Mouse (Mus musculus) layer of hippocampus, adult 11-12 months (tissue): ENCODE measurements around the gene Gm20765.
"Not testable (repeated sequence)": the region's sequence is repeated elsewhere in the genome, so short reads cannot be mapped to it uniquely, and the experiment has no call there.

Experiments
- DNase-seq: peaks from one replicate; pipeline ENCODE4 v3.0.0; 2022; ENCODE audit warnings: low spot score

Gm20765 gene

DNA sequence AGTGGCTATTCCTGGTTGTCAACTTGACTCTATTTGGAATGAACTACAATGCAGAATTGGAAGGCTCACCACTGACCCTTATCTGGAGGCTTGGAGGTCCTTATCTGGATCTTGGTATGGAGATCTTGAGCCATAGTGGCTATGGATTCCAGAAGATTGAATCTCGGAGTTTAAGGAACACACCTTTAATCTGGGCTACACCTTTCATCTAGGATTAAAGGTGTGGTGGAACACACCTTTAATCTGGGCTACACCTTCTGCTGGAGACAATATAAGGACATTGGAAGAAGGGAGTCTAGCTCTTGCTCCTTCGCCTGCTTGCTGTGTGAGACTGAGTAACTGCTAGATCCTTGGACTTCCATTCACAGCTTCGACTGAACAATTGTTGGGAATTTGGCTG is at the start of gene Gm20765:
Gene Gm20765 (plus strand): TSS at position 301 of the 400 bp plus-strand sequence.
- not testable (repeated sequence) for DNase-seq

DNA sequence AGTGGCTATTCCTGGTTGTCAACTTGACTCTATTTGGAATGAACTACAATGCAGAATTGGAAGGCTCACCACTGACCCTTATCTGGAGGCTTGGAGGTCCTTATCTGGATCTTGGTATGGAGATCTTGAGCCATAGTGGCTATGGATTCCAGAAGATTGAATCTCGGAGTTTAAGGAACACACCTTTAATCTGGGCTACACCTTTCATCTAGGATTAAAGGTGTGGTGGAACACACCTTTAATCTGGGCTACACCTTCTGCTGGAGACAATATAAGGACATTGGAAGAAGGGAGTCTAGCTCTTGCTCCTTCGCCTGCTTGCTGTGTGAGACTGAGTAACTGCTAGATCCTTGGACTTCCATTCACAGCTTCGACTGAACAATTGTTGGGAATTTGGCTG is 42.6 kb upstream of the Gm20765 start, which contains the start of gene Gm21293:
Gene Gm21293 (plus strand): TSS at position 301 of the 400 bp plus-strand sequence.
- DNase-seq, result not testable (repeated sequence)

DNA sequence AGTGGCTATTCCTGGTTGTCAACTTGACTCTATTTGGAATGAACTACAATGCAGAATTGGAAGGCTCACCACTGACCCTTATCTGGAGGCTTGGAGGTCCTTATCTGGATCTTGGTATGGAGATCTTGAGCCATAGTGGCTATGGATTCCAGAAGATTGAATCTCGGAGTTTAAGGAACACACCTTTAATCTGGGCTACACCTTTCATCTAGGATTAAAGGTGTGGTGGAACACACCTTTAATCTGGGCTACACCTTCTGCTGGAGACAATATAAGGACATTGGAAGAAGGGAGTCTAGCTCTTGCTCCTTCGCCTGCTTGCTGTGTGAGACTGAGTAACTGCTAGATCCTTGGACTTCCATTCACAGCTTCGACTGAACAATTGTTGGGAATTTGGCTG is 34.1 kb upstream of the Gm20765 start, which contains the start of gene Gm6763:
Gene Gm6763 (plus strand): TSS at position 301 of the 400 bp plus-strand sequence.
- not testable (repeated sequence) for DNase-seq

DNA sequence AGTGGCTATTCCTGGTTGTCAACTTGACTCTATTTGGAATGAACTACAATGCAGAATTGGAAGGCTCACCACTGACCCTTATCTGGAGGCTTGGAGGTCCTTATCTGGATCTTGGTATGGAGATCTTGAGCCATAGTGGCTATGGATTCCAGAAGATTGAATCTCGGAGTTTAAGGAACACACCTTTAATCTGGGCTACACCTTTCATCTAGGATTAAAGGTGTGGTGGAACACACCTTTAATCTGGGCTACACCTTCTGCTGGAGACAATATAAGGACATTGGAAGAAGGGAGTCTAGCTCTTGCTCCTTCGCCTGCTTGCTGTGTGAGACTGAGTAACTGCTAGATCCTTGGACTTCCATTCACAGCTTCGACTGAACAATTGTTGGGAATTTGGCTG is 25.6 kb upstream of the Gm20765 start, which contains the start of gene Gm8764:
Gene Gm8764 (plus strand): TSS at position 301 of the 400 bp plus-strand sequence.
- not testable (repeated sequence) for DNase-seq

DNA sequence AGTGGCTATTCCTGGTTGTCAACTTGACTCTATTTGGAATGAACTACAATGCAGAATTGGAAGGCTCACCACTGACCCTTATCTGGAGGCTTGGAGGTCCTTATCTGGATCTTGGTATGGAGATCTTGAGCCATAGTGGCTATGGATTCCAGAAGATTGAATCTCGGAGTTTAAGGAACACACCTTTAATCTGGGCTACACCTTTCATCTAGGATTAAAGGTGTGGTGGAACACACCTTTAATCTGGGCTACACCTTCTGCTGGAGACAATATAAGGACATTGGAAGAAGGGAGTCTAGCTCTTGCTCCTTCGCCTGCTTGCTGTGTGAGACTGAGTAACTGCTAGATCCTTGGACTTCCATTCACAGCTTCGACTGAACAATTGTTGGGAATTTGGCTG is 17.1 kb upstream of the Gm20765 start, which contains the start of gene Gm21304:
Gene Gm21304 (plus strand): TSS at position 301 of the 400 bp plus-strand sequence.
- DNase-seq, result not testable (repeated sequence)

DNA sequence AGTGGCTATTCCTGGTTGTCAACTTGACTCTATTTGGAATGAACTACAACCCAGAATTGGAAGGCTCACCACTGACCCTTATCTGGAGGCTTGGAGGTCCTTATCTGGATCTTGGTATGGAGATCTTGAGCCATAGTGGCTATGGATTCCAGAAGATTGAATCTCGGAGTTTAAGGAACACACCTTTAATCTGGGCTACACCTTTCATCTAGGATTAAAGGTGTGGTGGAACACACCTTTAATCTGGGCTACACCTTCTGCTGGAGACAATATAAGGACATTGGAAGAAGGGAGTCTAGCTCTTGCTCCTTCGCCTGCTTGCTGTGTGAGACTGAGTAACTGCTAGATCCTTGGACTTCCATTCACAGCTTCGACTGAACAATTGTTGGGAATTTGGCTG is 8.6 kb upstream of the Gm20765 start, which contains the start of gene Gm21312:
Gene Gm21312 (plus strand): TSS at position 301 of the 400 bp plus-strand sequence.
- not testable (repeated sequence) for DNase-seq

DNA sequence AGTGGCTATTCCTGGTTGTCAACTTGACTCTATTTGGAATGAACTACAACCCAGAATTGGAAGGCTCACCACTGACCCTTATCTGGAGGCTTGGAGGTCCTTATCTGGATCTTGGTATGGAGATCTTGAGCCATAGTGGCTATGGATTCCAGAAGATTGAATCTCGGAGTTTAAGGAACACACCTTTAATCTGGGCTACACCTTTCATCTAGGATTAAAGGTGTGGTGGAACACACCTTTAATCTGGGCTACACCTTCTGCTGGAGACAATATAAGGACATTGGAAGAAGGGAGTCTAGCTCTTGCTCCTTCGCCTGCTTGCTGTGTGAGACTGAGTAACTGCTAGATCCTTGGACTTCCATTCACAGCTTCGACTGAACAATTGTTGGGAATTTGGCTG is 8.4 kb downstream of the Gm20765 start, which contains the start of gene Gm4340:
Gene Gm4340 (plus strand): TSS at position 301 of the 400 bp plus-strand sequence.
- not testable (repeated sequence) for DNase-seq

DNA sequence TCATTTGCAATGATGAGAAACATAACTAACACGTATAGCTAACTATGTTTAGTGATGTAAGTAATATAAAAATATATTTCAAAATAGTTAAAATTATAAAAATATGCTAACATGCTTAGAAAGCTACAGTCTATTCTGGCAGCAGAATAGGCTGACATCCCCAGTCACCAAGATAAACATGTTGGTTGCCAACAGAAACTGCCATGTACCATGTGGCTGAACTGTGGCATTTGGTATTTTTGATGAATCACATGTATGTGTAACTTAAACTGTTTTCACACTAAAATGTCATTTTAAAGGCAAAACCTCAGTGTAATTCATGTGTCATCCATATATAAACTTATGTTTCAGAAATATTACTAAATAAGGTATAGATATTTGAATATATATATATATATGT is 24.3 kb downstream of the Gm20765 start:
- no peak for DNase-seq

DNA sequence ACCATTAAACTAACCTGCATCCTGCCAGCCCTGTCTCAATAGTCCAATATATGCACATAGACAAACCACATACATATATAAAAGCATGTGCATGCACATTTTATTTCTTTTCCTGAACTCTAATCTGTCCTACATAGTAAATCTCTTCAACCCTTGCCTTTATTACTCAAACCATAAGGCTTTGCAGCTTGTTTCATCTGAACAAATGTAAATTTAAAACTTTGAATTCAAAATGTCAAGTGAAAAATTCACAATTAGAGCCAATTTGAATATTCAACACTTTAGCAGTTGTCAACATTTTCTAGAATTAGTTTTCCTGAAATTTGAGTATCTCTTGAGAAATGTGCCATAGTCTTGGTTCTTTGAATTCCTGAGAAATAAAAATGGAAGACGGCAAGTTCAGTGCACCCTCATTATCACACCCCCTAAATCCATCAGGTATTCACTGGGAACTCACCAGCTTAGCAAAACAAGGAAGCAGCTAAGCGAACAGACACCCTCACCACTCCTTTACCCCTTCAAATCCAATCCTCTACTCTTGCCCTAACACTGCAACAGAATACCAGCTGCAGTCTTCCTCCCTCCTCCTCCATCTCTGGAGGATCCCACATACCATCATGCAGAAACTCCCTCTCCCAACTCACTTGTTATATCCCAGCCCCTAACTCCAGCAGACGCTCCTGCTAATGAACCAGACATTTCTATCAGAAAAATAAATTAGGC is 25.1 kb downstream of the Gm20765 start:
- no peak for DNase-seq

DNA sequence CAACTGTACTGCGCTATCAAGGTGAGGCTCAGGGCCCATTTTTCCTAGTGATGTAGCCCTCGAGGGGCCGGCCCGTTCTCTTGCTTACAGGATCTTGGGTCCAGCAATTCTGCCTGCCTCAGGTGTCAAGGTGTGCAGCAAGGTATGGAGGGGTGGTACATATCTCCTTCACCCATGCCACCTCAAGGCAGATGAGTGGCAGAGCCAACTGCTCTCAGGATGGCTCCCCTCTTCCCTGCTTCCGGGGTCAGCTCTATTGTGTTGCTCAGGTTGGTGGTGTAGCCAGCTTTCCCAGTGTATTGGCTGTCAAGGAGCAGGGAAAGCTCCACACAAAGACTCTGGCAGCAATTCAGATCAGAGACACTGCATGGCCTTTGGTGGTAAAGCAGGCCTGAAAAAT is 29.2 kb downstream of the Gm20765 start:
- DNase-seq, result no peak

DNA sequence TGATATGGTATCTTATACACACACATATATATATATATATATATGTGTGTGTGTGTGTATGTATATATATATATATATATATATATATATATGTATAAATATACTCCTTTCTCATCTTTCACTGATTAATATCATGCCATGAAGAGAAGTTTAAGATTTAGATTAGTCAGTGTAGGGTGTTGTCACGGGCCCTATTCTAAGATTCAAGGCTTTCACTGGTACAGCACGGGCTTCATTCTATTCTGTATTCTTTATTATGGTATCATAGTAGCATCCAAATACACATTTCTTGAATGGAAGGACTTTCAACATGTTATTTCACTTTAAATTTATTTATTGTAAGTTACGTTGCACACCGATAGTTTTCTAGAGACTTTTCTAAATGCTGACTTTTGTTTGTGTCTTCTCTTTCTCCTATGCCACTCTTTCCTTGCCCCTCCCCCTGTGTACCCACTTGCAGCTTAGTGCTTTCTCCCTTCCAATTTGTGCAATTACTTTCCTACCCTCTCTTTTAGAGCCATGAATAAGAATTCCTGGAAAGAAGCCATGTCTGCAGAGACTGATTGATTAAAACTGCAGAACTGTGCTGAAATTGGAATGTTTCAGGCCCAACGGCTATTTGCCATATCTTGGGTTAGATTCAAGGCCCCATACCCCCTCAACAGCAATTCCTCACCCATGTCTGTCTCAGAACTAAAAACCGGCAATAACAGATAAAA is 35.1 kb downstream of the Gm20765 start:
- DNase-seq, result no peak
